Mouse (Mus musculus): ENCODE measurements around the gene Pidd1.
A peak's percentile ranks its signal among the peaks of the same experiment; 100 is the strongest.
"Not testable (repeated sequence)": the region's sequence is repeated elsewhere in the genome, so short reads cannot be mapped to it uniquely, and the experiment has no call there.

Gene Pidd1

DNA sequence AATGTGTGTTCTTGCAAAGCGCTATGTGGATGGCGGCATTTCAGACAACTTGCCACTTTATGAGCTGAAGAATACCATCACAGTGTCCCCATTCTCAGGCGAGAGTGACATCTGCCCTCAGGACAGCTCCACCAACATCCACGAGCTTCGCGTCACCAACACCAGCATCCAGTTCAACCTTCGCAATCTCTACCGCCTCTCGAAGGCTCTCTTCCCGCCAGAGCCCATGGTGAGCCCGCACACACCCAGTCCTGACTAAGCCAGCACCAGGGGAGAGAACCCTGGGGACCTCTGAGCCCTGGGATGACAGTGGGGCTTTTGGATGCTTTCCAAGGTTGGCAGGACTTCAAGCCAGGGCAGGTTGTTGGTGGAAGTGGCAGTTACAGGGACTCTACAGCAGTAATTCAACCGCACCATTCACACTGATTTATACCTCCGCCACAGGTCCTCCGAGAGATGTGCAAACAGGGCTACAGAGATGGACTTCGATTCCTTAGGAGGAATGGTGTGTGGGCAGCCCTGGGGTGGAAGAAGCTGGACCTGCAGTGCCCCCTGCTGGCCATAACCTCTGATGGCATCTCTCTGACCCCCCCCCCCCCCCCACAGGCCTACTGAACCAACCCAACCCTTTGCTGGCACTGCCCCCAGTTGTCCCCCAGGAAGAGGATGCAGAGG, 14.3 kb upstream of the Pidd1 start:
- DNase-seq (ENCODE audit: low read depth): peak; percentile 80

DNA sequence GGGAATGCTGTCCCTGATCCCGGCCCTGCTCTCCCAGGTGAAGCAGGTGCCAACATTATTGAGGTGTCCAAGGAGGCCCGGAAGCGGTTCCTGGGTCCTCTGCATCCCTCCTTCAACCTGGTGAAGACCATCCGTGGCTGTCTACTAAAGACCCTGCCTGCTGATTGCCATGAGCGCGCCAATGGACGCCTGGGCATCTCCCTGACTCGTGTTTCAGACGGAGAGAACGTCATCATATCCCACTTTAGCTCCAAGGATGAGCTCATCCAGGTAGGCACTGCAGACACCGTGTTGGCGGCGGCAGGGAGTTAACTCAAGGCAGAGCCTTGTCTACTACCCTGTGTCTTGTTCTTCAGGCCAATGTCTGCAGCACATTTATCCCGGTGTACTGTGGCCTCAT, 13.4 kb upstream of the Pidd1 start:
- no peak for DNase-seq (ENCODE audit: low read depth)

DNA sequence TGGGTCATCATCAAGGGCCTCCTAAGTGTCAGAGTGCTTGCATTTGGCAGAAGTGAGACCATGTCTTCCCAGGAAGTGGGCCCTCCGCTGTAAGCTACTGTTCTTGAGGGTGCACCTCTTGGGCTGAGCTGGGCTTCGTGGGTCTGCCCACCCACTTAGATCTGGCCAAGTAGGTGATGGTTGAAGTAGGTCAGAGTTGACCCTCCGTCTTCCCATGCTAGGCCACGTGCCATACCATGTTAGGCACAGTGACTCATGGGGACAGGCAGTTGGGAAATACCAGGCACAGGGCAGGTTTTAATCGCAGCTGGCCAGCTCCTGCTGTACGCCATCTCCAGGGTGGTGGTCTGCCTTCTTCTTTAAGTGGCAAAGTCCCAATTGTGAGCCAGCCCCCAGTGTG, 12.9 kb upstream of the Pidd1 start:
- DNase-seq (ENCODE audit: low read depth): no peak

DNA sequence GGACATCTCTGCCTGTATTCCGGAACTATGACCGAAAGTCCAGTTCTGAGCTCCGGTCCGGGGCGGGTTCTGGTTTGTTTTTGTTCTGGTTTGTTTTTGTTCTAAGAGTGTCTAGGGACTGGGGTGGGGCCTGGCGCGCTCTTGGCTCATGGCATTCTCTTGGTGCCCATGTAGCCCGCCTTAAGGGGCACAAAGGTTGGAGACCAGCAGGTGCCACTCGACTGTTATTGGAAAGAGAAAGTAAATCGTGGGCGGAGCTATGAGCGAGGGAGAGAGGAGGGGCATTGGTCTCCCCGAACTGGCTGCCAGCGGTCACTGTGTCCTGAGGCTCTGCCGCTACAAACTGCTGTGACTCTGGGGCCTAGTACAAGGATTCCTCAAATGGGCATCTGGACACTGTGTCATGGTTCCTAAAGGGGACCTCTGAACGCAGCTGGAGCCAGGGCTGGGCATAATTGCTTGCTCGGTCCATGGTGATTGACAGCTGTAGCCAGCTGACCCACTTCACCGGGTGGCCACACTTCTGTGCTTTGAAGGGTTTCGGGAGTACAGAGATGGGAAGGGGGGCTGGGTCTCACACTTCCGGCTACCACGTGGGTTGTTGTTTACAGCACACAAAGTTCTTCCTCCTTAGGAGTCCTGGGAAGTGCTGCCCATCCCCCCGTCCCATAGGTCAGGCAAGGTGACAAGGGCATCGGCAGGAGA, 11.9 kb upstream of the Pidd1 start:
- DNase-seq (ENCODE audit: low read depth): peak; percentile 88

DNA sequence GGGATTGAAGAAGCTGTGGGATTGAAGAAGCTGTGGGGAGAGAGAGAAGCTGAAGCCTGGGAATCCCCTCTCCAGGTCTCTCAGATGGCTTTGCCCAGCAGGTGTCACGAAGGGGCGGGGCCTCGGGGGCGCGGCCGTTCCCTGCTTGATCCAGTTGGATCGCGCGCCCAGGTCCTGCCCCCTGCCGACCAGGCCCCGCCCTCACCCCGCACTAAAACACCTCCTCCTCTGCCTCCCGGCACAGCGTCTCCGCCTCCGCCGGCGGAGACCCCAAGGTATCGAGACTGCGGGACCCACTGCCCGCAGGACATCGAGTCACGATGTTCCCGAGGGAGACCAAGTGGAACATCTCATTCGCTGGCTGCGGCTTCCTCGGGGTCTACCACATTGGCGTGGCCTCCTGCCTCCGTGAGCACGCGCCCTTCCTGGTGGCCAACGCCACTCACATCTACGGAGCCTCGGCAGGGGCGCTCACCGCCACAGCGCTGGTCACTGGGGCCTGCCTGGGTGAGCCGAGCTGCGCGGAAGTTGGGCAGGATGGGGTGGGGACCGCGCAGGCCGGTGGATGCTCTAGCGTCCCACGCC, 11.2 kb upstream of the Pidd1 start, which contains the start of gene Pnpla2:
Pnpla2 (plus strand) TSS at position 232 of the 585 bp plus-strand sequence.
- peak; percentile 97 for DNase-seq (ENCODE audit: low read depth)

DNA sequence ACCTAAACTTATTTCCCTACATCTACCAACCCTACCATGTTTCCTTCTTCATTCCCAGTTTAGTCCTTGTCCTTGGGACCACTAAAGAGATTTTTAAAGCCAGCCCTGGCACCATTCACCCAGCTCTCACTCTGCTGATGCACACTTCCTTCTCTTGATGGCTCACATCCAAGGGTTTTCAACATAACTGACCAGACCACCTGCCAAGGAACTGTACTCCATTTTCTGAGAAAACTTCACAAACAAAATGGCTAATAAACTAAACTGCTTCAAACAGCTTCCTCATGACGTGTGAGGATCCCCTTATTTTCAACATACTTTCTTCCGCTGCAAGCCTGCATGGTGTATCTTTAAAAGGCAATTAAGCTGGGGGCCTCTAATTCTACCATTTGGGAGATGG, 9.8 kb upstream of the Pidd1 start:
- no peak for DNase-seq (ENCODE audit: low read depth)

DNA sequence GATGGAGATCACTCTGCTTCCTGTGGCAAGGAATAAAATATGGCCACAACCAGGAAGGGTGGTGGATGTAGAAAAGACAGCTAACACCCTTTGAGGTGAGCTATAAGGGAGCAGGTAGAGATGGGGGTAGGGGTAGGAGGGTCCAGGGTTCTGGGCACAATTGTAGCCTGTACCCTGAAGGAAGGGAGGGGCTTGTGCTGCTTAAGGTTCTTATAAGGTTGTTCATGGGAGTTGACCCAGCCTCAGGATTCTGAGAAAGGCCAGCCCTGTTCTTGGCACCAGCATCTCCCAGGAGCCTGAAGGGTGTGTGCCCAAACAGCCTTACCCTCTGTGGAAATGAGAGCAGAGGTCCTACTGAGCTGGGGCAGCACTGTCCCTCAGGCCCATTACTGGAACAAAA, 8.1 kb upstream of the Pidd1 start:
- DNase-seq (ENCODE audit: low read depth): no peak

DNA sequence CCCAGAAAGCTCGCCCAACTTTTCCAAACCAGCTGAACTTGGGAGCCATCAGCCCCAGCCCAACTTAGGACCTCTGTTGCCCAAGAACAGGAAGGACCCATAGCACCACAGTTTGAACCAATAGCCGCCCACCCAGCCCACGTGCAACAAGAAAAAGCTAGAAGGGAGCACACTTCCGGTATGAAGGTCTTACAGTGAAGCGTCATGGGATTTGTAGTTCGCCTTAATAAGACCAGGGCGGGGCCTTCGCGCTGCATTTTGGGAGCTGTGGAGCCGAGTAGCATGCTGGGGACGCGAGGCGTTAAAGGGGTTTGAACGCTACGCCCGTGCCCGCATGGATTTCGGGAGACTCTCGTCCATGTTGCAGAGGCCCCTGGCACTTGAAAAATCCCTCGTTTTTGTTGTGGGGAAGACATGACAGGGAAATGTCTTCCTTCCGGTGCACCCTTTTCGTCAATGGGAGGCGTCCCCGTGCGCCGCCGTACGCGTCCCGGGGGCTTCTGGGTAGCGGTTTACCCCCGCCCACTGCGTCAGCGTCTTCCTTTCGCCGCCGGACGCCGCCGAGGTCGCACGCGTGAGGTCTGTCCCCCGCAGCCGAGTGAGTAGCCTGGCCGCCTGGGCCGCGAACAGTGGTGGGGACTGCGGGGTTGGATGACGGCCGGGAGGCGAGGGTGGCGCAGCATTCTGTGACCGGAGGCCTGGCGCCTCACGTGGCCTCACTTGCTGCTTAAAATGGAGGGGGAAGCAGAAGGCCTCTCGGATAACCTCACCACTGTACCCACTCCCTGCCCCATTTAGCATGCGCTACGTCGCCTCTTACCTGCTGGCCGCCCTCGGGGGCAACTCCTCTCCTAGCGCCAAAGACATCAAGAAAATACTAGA, 3.5 kb upstream of the Pidd1 start, which contains the start of gene Rplp2:
Rplp2 (plus strand) TSS at position 261 of the 882 bp plus-strand sequence.
- DNase-seq (ENCODE audit: low read depth): peak; percentile 97

DNA sequence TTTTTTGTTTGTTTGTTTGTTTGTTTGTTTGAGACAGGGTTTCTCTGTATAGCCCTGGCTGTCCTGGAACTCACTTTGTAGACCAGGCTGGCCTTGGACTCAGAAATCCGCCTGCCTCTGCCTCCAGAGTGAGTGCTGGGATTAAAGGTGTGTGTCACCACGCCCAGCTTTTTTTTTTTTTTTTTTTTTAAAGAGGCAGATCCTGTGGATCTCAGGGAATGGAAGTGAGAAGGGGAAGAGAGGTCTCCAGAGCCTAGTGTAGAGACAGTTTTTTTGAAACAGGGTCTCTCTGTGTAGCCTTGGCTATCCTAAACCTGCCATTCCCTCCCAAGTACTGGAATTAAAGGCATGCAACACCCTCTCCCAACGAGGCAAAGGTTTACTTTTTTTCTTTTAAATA, 2.5 kb upstream of the Pidd1 start:
- DNase-seq (ENCODE audit: low read depth): not testable (repeated sequence)

DNA sequence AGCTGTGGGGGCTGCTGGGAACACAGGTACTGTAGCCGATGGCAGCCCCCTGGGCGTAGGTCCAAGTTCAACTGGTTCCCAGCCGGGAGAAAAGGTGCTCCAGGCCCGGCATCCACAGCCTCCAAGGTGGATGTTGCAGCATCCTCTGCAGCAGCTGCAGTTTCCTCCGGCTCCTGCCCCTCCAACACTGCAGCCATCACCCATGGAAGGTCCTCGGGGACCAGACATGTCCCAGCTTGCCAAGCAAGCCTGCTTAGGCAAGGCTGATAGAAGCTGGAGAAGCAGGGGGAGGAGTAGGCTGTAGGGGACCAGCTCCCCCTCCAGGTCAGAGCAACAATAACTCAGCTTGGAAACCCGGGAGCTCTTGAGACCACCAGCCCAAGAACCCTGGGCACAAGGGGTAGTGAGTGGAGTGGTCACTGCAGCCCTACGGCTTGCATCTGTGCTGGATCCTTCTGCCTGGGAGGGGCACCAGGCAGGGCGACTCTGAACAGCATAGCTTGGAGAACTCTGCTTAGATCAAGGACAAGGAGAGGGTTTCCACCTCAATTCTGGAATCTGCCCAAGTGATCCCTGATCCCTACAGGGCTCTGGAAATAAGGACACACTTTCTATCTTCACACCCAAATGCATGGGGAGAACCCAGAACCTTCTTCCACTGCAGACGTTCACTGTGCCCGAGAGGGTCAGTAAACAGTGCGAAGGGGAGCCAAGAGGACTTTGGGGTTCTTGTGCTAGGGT, 574 bp downstream of the Pidd1 start:
- DNase-seq (ENCODE audit: low read depth): peak; percentile 64

DNA sequence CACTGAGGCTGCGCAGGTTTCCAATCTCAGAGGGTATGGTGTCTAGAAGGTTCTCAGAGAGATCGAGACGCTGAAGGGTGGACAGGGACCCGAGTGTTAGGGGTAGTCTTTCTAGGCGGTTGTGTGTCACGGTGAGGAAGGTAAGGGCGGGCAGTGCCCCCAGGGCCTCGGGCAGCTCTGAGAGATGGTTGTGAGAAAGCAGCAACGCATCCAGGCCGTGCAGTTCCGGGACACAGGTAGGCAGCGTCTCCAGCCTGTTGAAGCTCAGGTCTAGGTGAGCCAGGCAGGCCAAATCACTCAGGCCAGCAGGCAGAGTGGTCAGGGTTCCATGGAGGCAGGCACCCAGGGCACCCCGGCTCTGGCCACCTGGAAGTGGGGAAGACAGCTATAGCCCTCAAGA, 1.6 kb downstream of the Pidd1 start:
- no peak for DNase-seq (ENCODE audit: low read depth)

DNA sequence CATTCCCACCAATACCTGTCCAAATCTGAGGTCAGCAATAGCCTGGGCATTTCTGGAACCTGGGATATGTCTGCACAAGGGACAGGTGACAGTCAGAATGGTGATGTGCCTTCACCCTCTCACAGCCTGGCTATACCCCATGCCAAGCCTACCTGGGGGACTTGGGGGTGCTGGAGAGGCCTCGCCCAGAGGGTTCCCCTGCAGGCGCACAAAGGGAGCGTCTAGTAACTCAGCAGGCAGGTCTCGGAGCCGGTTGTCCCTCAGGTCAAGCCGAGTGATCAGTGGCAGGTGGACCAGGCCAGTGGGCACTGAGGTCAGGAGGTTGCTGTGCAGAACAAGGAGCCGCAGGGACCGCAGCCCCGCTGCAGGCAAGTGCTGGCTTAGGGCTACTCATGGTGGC, 2.4 kb downstream of the Pidd1 start:
- DNase-seq (ENCODE audit: low read depth): no peak

DNA sequence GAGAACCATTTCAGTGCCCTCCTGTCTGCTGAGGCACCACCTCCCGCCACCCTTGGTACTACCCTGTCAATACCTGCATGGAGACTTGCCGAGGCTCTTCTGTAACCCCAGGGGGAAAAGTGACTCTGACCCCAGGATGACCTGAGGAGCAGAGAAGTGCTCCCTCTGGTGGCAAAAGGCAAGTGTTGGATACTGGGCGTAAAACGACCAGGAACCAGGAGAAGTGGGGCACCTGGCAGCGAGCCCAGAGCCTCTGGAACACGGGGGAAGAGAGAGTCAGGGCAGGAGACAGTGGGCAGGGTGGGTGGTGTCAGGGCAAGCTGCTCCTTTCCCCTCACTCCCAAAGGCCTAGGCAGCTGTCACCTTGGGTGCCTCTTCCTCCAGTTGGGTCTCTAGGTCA, 3.2 kb downstream of the Pidd1 start:
- DNase-seq (ENCODE audit: low read depth): peak; percentile 79

DNA sequence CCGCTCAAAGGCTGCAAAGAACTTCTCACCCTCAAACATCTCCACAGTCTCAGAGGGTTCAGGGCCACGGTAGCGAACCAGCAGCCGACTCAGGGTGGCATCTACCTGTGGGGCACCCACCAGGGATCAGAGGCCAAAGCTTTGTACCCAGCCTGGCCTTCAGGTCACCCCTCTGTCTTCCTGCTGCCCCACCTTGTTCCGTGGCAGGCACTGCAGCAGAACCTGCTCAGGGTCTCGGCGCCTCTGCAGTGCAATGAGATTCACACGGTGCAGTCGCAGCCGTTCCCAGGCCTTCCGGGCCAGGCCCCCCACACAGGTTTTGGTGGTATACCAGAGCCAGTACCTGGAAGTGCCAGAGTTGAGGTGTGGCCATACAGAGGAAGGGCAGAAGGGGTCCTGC, 4.0 kb downstream of the Pidd1 start:
- no peak for DNase-seq (ENCODE audit: low read depth)

DNA sequence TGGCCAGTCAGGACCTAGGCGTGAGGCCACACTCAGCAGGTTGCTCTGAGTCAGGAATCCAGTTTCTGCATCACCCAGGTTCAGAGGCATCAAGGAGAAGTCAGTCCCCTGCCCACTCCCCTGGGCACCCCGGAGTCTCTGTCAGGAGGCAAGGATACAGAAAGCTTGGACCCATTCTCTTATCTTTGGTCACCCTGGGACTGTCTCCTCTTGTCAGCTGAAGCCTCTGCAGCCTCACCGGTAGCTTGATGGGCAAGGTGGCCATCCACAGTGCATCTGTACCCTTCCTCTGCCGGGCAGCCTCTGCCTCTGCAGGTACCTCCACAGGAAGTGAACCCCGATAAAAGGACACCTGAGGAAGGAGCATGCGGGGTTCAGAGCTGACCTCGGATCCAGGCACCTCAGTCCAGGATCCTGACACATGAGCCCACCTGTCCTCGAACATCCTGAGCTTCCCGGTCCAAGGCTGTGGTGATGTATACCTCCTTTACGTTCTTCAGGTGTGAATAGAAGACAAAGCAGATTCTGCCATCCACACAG, 4.6 kb downstream of the Pidd1 start:
- DNase-seq (ENCODE audit: low read depth): no peak

DNA sequence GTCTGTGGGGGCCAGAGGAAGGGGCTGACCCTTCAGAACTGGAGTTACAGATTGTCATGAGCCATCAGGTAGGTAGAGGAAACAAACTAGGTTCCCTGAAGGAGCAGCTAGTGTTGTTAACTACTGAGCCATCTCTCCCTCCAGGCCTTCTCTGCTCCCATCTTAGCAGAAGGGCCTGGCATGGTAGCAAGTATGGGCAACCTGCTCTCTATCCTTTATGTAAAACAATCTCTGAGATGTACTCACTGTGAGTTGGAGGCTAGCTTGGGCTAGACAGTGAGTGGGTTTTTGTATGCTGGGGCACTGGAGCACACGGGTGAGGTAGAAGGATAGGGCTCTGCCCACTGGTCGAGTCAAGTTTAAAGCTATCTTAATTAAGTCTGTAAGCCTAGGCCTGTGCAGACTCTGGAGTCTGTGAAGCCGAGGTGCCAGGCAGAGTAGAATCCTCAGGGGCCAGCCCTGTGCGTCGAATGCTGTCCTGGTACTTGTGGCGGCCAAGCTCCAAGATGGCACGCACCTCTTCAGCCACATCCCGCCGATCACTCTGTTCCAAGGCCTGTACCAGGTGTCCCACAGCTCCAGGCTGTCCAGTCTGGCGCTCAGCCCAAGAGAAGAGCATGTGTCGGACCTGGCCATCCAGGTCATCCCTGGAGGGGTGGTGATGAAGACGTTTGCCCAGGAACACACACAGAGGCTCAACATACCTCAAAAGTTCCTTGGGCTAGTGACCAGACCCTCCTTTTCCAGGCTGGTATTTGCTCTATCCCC, 5.4 kb downstream of the Pidd1 start:
- no peak for DNase-seq (ENCODE audit: low read depth)

DNA sequence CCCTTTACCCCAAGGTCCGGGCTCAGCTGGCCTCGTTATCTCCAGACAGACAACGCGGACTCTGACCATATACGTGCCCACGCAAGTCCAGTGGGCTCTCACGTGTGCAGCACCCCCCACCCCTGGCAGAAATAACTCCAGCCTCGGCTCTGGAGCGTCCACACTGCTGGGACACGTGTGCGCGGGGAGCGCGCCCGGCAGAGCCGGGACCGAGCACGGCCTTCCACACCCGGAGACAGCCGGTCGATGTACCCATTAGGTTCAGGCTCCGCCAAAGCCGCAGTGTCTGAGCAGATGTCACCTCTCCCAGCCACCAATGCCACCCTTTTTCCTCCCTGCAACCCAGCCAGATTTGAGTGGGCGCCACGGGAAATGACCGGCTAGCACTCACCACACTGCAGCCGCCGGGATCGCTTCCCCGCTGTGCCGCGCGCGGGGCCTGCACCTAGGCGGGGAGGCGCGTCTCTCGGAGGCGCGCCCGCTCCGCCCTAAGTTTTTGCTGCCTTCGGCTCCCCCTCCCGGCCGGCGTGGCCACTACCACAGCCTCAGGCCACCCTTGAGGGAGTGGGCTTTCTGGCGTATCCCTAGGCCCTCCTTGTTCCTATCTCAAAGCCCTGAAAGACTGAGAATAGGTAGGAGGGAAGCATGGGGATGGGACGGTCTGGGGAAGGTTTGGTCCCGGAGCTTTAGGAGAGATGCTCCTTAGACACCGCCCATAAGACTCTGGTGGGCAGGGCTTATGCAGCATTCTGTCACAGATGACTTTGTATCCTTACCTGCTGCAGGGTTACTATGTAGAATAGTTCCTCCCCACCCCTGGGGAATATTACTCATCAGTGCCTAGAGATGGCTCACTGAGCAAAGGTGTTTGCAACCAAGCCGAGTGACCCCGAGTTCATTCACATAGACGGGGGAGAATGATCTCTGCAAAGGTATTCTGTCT, 6.4 kb downstream of the Pidd1 start, which contains the start of gene Slc25a22:
Slc25a22 (minus strand) TSS at position 715 of the 943 bp plus-strand sequence.
- DNase-seq (ENCODE audit: low read depth): peak; percentile 91

DNA sequence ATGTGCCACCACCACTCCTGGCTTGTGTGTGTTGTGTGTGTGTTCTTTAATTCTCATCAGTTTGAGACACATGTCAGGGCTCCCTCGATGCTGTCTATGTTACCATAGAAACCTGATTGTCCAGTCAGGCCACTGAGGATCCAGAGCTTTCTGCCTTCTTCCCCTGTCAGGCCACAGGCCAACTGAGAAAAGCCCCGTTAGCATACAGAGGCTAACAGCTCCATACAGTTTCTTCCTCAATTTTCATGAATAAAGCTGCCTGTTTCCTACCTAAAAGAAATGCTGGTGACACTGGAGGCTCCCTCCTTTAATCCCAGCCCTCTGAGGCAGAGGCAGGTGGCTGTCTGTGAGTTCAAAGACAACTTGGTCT, 7.3 kb downstream of the Pidd1 start:
- no peak for DNase-seq (ENCODE audit: low read depth)

DNA sequence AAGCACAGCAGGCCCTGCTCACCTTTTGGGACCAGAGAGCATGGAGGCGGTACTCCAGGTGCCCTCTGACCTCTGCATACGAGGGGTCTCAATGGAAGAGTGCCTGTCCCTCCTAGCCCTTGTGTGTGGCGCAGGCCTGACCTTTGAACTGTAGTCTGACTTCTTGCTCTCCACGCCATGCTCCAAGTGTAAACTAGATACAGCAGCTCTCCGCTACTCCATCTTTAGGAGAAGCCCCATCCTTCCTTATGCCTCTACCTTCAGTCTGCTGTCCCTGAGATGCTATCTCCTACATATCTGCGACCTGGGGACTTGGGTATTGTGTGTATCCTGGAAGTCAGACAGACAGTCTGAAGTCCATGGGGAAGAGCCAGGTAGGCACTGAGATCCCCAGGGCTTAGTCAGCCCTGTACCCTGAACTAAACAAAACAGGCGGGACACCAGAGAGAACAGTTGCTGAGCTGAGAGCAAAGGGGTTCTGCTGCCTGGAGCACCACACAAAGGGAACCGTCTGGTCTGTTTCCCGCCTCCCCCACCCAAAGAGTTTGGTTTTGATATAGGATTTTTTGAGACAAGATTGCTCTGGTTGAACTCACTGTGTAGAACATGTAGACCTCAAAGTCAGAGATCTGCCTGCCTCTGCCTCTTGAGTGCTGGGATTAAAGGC, 7.8 kb downstream of the Pidd1 start:
- DNase-seq (ENCODE audit: low read depth): no peak

Data from induced T-regulatory cell, adult 2 months (primary cell).